Mouse (Mus musculus): ENCODE measurements at regions not wholly inside any gene's neighbourhood (a gene's known extent, or its start where the extent isn't known, plus 50 kb on each side); places are given as distances from the start of the nearest gene placed in this dataset.
A peak's percentile ranks its signal among the peaks of the same experiment; 100 is the strongest.

GRCm38 (mm10) chr6:4405301-4405700, 99.3 kb upstream of the Col1a2 start:
- no peak for DNase-seq

- peak in 1 of 2 experiments; percentile 40 for DNase-seq
These were observed 96.9 kb upstream of the Col1a2 start for GRCm38 (mm10) chr6:4407748-4408147.

- no peak for DNase-seq
These were observed 91.4 kb upstream of the Col1a2 start for GRCm38 (mm10) chr6:4413201-4413600.

- DNase-seq, result peak; percentile 43 to 68
These were observed 90.4 kb upstream of the Col1a2 start for GRCm38 (mm10) chr6:4414166-4414565.

- DNase-seq, result no peak
These were observed 89.4 kb upstream of the Col1a2 start for GRCm38 (mm10) chr6:4415206-4415605.

- no peak for DNase-seq
These were observed 87.3 kb upstream of the Col1a2 start for GRCm38 (mm10) chr6:4417247-4417709.

- DNase-seq, result no peak
These were observed 86.2 kb upstream of the Col1a2 start for GRCm38 (mm10) chr6:4418376-4418775.

GRCm38 (mm10) chr6:4418941-4419351, 85.7 kb upstream of the Col1a2 start:
- no peak for DNase-seq

GRCm38 (mm10) chr6:4421466-4421865, 83.1 kb upstream of the Col1a2 start:
- DNase-seq, result no peak

GRCm38 (mm10) chr6:4427122-4427521, 77.5 kb upstream of the Col1a2 start:
- no peak for DNase-seq

- no peak for DNase-seq
These were observed 73.8 kb upstream of the Col1a2 start for GRCm38 (mm10) chr6:4430704-4431310.

GRCm38 (mm10) chr6:4432192-4432591, 72.4 kb upstream of the Col1a2 start:
- DNase-seq, result no peak

GRCm38 (mm10) chr6:4436439-4436838, 68.2 kb upstream of the Col1a2 start:
- no peak for DNase-seq

- DNase-seq, result no peak
These were observed 67.7 kb upstream of the Col1a2 start for GRCm38 (mm10) chr6:4436874-4437273.

- no peak for DNase-seq
These were observed 62.9 kb upstream of the Col1a2 start for GRCm38 (mm10) chr6:4441618-4442167.

GRCm38 (mm10) chr6:4445906-4446305, 58.7 kb upstream of the Col1a2 start:
- DNase-seq, result no peak

- DNase-seq, result no peak
These were observed 53.4 kb upstream of the Col1a2 start for GRCm38 (mm10) chr6:4451227-4451626.

Measured in cerebellum, postnatal 25 days (tissue).